Mouse (Mus musculus): ENCODE data around the gene Tmem151a.

- TF ChIP-seq POLR2A (IDR thresholded peaks at IDR 0.05; ENCODE audit: borderline replicate concordance, low read depth, low read length) = no peak
- no peak for TF ChIP-seq CTCF (IDR thresholded peaks at IDR 0.05; ENCODE audit: low read depth, low read length)
Observed at GRCm38 (mm10) chr19:5040862-5041523, 44.3 kb downstream of the Tmem151a start, which contains the start of gene Brms1.
